Mouse (Mus musculus) liver, embryonic 15.5 days (tissue): ENCODE data around the gene Lsm10. TPM values are rescaled to one million over a fixed set of nuclear protein-coding genes. Genes with fewer than 3 reads are reported as not detected.
A peak's percentile ranks its signal among the peaks of the same experiment; 100 is the strongest.

ENCODE experiments used
- ATAC-seq: fragments of 200-750 bp; cut with Nextera tagmentation; 2 replicates; pipeline ENCODE4 v1.8.0; 2017; ENCODE audit warnings: moderate number of reproducible peaks, mild to moderate bottlenecking, moderate library complexity; ENCODE audit not compliant: insufficient read depth
- H3K27ac ChIP-seq: fragments of 300-500 bp; sonication (generic); replicated peaks from 2 replicates; pipeline ENCODE4 v1.5.1; 2015; ENCODE audit warnings: mild to moderate bottlenecking, inconsistent platforms
- H3K27me3 ChIP-seq: fragments of 300-500 bp; sonication (generic); 2 replicates; pipeline ENCODE4 v1.6.1; 2015; ENCODE audit warnings: mild to moderate bottlenecking, inconsistent platforms
- H3K36me3 ChIP-seq: fragments of 300-500 bp; sonication (generic); replicated peaks from 2 replicates; pipeline ENCODE4 v1.6.1; 2015; ENCODE audit warnings: moderate library complexity, mild to moderate bottlenecking, inconsistent platforms
- H3K4me1 ChIP-seq: fragments of 300-500 bp; sonication (generic); replicated peaks from 2 replicates; pipeline ENCODE4 v1.6.1; 2015; ENCODE audit warnings: inconsistent platforms
- H3K4me2 ChIP-seq: fragments of 300-500 bp; sonication (generic); 2 replicates; pipeline ENCODE4 v1.6.1; 2015; ENCODE audit warnings: moderate library complexity, mild to moderate bottlenecking, inconsistent platforms
- H3K4me3 ChIP-seq: fragments of 300-500 bp; sonication (generic); replicated peaks from 2 replicates; pipeline ENCODE4 v1.5.1; 2015; ENCODE audit warnings: mild to moderate bottlenecking, inconsistent platforms
- H3K9ac ChIP-seq: fragments of 300-500 bp; sonication (generic); 2 replicates; pipeline ENCODE4 v1.6.1; 2015; ENCODE audit warnings: moderate library complexity, mild to moderate bottlenecking, inconsistent platforms
- H3K9me3 ChIP-seq: fragments of 300-500 bp; sonication (generic); replicated peaks from 2 replicates; pipeline ENCODE4 v1.6.1; 2016; ENCODE audit warnings: inconsistent platforms
- WGBS: fragments of 180-500 bp; shearing (Covaris S2); methylation state at CpG from one replicate; pipeline ENCODE4 v1.1.7; 2015; ENCODE audit warnings: mixed read lengths; ENCODE audit not compliant: insufficient replicate concordance; 5-methylcytosine and 5-hydroxymethylcytosine counted together
- polyA plus RNA-seq: library from polyadenylated mRNA; unstranded; fragments of >200 nt; fragmentation: Nextera tagmentation; extraction: Ambion mirVana; gene quantifications from 2 replicates; pipeline ENCODE4 v1.2.1, GENCODE M21; 2015

Lsm10 gene
- polyA plus RNA-seq, 1 experiment from 2014 or later, result 26.7 TPM

- H3K27me3 ChIP-seq, result no peaks in the 10 kb centered on the region
- peak overlapping the region; percentile 12; the same call in 1 of the 2 replicates for H3K9ac ChIP-seq
- no peak for ATAC-seq
- no peaks in the 10 kb centered on the region for H3K9me3 ChIP-seq
- H3K4me1 ChIP-seq, result peaks cover 71% of the 10 kb centered on the region
- peak overlapping the region; percentile 46 for H3K4me2 ChIP-seq
- H3K36me3 ChIP-seq, result peaks cover 11% of the 10 kb centered on the region
- no peak overlapping the region for H3K4me3 ChIP-seq
- H3K27ac ChIP-seq, result peak overlapping the region; percentile 99
- WGBS, result 39% methylated on average over 3 of the region's 3 CpGs
These were observed 2.9 kb downstream of the Lsm10 start for GRCm38 (mm10) chr4:126099365-126099764.

DNA sequence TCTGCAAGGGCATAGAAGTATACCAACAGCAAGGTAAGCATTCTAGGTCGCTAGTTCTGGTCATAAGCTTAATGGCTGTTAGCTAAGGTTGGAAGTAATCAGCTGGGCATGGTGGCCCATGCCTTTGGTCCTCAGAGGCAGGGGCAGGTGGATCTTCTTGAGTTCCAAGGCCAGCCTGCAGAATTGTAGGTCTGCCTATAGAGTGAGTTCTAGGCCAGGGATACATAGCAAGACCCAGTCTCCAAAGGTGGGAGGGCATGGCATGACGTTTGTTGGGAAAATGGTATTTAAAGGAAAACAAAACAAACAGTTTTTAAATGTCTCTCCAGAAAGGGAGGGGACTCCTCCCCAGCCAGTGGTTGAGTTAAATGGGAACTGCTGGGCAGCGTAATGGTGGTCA, 4.3 kb downstream of the Lsm10 start:
- H3K27ac ChIP-seq, result peak overlapping the region; percentile 99
- no peak overlapping the region for H3K9ac ChIP-seq
- ATAC-seq, result no peak
- peaks cover 85% of the 10 kb centered on the region for H3K4me1 ChIP-seq
- H3K27me3 ChIP-seq, result no peaks in the 10 kb centered on the region
- WGBS, result 78% methylated on average over 3 of the region's 3 CpGs
- H3K4me2 ChIP-seq, result no peak overlapping the region
- peaks cover 11% of the 10 kb centered on the region for H3K36me3 ChIP-seq
- H3K9me3 ChIP-seq, result no peaks in the 10 kb centered on the region
- no peak overlapping the region for H3K4me3 ChIP-seq

DNA sequence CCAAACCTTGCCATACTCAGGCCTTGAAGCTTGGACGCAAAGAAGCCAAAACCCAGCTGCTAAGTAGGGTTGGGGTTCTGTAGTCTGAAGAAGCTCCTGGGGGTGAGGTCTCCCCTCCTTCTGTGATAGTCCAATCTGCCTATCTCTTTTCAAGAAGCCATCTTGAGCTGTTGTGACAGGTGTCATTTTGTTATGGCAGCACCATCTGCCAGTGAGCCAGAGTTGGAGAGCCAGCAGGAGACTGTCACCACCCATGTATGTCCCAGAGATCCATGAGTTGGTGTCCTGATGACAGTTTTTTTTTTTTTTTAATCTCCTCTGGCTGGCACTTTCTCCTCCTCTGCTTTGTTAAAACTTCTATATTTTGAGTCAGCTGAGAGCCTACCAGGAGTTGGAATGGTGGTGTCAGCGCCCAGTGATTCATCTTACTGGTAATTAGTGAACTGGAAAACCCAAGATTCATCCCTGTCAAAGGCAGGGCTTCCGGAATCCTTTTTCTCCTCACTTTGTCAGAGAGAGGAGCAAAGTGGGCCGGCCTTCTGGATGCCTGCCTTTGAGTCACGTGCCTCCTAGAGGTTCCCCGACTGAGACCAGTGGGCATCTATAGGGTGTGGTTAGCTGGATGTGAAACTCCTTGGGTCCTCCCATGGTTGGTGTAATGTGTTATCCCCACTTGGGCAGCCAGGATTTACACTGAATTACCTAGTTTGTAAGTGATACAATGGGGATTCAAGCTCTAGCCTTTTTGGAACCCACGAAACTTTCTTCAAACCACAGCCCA, 5.8 kb downstream of the Lsm10 start:
- Histone ChIP-seq H3K36me3 (peaks cover 11% of the 10 kb centered on the region), H3K9me3 (no peaks in the 10 kb centered on the region), H3K4me1 (peaks cover 85% of the 10 kb centered on the region), H3K9ac (peak overlapping the region; percentile 61), H3K27ac (peak overlapping the region; percentile 99), H3K27me3 (no peaks in the 10 kb centered on the region), H3K4me2 (peak overlapping the region; percentile 96), H3K4me3 (peak overlapping the region; percentile 84)
- ATAC-seq, result peak; percentile 41
- WGBS, result 37% methylated on average over 7 of the region's 7 CpGs

DNA sequence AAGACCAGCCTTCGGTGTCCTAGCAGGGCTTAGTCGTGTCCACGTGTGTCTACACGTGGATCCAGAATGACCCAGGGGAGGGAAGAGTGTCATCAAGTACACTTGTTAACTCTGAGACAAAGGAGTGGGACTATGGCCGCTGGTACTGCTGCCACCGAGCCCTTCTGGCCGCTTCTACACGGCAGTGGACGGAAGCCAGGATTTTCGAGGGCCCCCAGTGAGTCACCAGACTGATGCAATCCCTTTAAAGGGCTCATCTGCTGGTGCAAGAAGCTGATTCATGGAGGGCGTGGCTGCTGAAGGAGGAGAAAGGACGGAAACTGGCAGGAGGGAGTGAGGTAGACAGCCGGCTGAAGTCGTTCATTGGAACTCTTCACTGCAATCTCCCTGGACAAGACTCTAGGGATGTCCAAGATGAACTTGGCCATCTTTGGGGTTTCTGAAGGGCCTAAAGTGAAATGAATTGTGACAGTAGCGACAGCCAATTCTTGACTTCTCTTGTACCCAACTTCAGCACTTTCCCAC, 6.7 kb downstream of the Lsm10 start:
- no peaks in the 10 kb centered on the region for H3K27me3 ChIP-seq
- ATAC-seq, result peak; percentile 83
- WGBS, result under 1% methylated on average over 15 of the region's 15 CpGs
- peaks cover 10% of the 10 kb centered on the region for H3K36me3 ChIP-seq
- H3K4me1 ChIP-seq, result peaks cover 83% of the 10 kb centered on the region
- peak overlapping the region; percentile 84 for H3K4me3 ChIP-seq
- no peaks in the 10 kb centered on the region for H3K9me3 ChIP-seq
- peak overlapping the region; percentile 61 for H3K9ac ChIP-seq
- H3K27ac ChIP-seq, result peak overlapping the region; percentile 99
- H3K4me2 ChIP-seq, result peak overlapping the region; percentile 96

DNA sequence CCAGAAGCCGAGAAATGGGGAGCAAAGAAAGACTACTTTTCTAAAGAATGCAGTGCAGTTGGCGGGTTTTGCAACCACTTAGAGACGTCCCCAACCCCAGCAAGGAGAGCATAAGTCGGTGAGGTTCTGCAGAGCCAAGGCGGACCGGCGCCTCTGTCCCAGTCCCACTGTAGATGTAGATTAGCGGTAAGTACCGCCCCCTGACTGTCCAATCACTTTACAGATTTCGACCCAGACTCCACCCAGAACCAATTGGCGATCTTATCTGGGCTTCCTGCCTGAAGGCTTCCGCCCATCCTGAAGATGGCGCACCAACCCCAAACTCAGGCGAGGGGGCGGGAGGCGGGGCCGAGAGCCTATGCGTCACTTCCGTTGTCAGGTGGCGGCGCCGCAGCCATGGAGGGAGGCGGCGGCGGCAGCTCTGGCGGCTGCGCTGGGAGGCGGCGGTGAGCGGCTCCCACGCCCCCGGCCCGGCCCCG, 7.2 kb downstream of the Lsm10 start, which contains the start of gene Stk40:
Stk40 (plus strand) TSS at position 368 of the 479 bp plus-strand sequence.
- Histone ChIP-seq H3K4me3 (peak within 1 kb of the TSS; percentile 84), H3K27ac (peak within 1 kb of the TSS; percentile 99), H3K27me3 (no peaks in the 10 kb centered on the region), H3K4me2 (peak within 1 kb of the TSS; percentile 96), H3K9ac (peak within 1 kb of the TSS; percentile 82), H3K36me3 (peaks cover 5% of the 10 kb centered on the region), H3K4me1 (peaks cover 83% of the 10 kb centered on the region), H3K9me3 (no peaks in the 10 kb centered on the region)
- peak; percentile 89 for ATAC-seq
- under 1% methylated on average over 34 of the region's 34 CpGs for WGBS

GRCm38 (mm10) chr4:126104261-126105075, 8.0 kb downstream of the Lsm10 start:
- Histone ChIP-seq H3K4me3 (peak overlapping the region; percentile 84), H3K27me3 (no peaks in the 10 kb centered on the region), H3K9ac (peak overlapping the region; percentile 82), H3K36me3 (no peaks in the 10 kb centered on the region), H3K4me1 (peaks cover 83% of the 10 kb centered on the region), H3K9me3 (no peaks in the 10 kb centered on the region), H3K27ac (peak overlapping the region; percentile 99), H3K4me2 (peak overlapping the region; percentile 96)
- ATAC-seq, result no peak
- under 1% methylated on average over 34 of the region's 34 CpGs for WGBS

DNA sequence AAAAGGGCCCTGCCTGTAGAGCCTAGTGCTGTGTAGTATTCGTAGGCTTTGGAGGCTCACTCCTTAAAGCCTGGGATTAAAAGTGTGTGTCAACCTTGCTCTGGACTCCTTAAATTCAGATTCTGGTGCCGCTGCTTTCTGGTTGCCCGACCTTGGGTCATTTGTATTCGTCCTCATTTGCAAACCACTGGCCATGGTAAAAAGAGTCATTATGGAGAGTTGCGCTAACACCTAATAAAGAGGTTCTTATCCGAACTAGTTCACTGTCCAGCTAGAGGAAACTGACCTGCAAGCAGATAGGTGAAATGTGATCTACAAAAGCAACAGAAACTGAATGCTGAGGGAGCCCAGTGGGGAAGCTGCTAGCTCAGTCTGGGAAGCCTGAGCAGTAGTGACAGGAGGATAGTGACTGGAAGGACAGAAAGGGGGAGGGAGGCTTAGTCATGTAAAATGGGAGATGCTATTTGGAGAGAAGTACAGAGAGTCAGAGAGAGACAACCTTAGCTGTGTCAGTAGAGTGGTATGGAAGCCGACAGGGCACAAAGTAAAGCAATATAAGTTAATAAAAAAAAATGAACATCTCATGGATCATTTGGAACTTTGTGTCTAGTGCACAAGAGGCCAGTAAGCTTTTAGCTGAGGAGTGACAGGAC, 8.8 kb downstream of the Lsm10 start:
- Histone ChIP-seq H3K4me1 (peaks cover 83% of the 10 kb centered on the region), H3K27me3 (no peaks in the 10 kb centered on the region), H3K27ac (0 out of 2 replicates have a peak overlapping the region, but pooled peaks have one; percentile 25), H3K36me3 (no peaks in the 10 kb centered on the region), H3K9me3 (no peaks in the 10 kb centered on the region), H3K4me3 (peak overlapping the region; percentile 84), H3K9ac (no peak overlapping the region), H3K4me2 (peak overlapping the region; percentile 96)
- ATAC-seq, result no peak
- 64% methylated on average over 7 of the region's 7 CpGs for WGBS

GRCm38 (mm10) chr4:126108061-126108740, 11.8 kb downstream of the Lsm10 start:
- Histone ChIP-seq H3K4me3 (no peak overlapping the region), H3K27ac (no peak overlapping the region), H3K9ac (no peak overlapping the region), H3K4me2 (no peak overlapping the region; the same call in 1 of the 2 replicates), H3K4me1 (peaks cover 76% of the 10 kb centered on the region), H3K27me3 (no peaks in the 10 kb centered on the region), H3K9me3 (no peaks in the 10 kb centered on the region), H3K36me3 (no peaks in the 10 kb centered on the region)
- no peak for ATAC-seq
- 55% methylated on average over 8 of the region's 8 CpGs for WGBS

DNA sequence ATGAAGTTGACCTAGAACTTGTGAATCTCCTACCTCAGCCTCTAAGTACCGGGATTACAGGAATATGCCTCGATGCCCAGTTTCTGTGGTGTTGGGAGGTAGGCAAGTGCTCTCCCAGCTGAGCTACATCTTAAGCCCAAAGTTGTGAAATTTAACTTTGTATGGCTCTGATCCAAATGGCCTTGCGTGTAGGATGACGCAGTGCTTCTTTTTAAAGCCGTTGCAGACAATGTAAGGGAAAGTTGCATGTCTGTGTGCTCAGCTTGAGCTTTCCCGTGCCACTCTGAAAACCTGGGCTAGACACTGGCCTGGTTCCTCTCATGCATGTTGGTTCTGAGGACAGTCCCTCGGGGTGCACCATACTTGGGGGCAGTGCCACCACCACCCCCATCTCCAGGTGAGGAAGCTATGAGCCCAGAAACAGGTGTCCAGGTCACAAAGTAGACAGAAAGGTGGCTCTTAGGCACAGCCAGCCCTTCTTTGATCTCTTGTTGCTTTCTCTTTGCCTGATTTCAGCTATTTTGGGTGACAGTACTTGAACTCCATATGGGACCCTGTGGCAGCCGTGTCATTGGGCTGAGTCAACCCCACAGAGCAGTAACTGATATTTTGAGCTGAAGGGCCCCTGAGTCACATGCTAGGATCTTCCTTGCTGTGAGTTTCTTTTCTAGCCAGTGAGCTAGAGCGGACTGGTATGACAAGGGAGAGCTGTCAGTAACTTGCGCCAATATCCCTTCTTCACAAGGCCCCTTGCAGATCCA, 13.4 kb downstream of the Lsm10 start:
- no peak for ATAC-seq
- Histone ChIP-seq H3K4me2 (peak overlapping the region; percentile 41), H3K4me3 (no peak overlapping the region), H3K9ac (no peak overlapping the region), H3K27ac (peak overlapping the region; percentile 73), H3K9me3 (no peaks in the 10 kb centered on the region), H3K27me3 (no peaks in the 10 kb centered on the region), H3K4me1 (peaks cover 78% of the 10 kb centered on the region), H3K36me3 (no peaks in the 10 kb centered on the region)
- 59% methylated on average over 10 of the region's 10 CpGs for WGBS
